ENCODE assay signal across 31 mouse cellular contexts in genomic region chr5:16461795-16462194, GRCm38 (mm10).
"Had no signal": no experiment of that assay in that cellular context is flagged by ENCODE, and none has a peak within 500 bp of the region (broad histone marks: within the 10 kb centered on the region; RNA-seq: fewer than 3 reads in every experiment).

No protein-coding gene starts in this region.

- H3K4me3 ChIP-seq: left cerebral cortex, adult 2 months; limb, embryonic 10.5 days; limb, embryonic 12.5 days; limb, embryonic 13.5 days; limb, embryonic 15.5 days; liver, embryonic 12.5 days; liver, embryonic 13.5 days; liver, embryonic 15.5 days; lung, embryonic 15.5 days; megakaryocyte, embryonic 14.5 days; midbrain, embryonic 10.5 days; midbrain, embryonic 12.5 days; midbrain, embryonic 13.5 days; midbrain, embryonic 15.5 days; myocyte; neural tube, embryonic 12.5 days had no signal

- H3K27ac ChIP-seq: left cerebral cortex, adult 2 months; limb, embryonic 10.5 days; limb, embryonic 12.5 days; limb, embryonic 13.5 days; limb, embryonic 15.5 days; liver, embryonic 12.5 days; liver, embryonic 13.5 days; liver, embryonic 14.5 days; liver, embryonic 15.5 days; lung, embryonic 15.5 days; macrophage; midbrain, embryonic 10.5 days; midbrain, embryonic 12.5 days; midbrain, embryonic 13.5 days; midbrain, embryonic 15.5 days; neural tube, embryonic 12.5 days had no signal

- H3K4me1 ChIP-seq: limb, embryonic 10.5 days; limb, embryonic 12.5 days; limb, embryonic 13.5 days; limb, embryonic 15.5 days; liver, embryonic 12.5 days; liver, embryonic 13.5 days; lung, embryonic 15.5 days; midbrain, embryonic 10.5 days; midbrain, embryonic 12.5 days; midbrain, embryonic 13.5 days; midbrain, embryonic 15.5 days; neural tube, embryonic 12.5 days had no signal

- H3K36me3 ChIP-seq: limb, embryonic 10.5 days; limb, embryonic 12.5 days; limb, embryonic 13.5 days; limb, embryonic 15.5 days; liver, embryonic 12.5 days; liver, embryonic 13.5 days; liver, embryonic 15.5 days; lung, embryonic 15.5 days; midbrain, embryonic 10.5 days; midbrain, embryonic 12.5 days; midbrain, embryonic 13.5 days; midbrain, embryonic 15.5 days; neural tube, embryonic 12.5 days had no signal

- DNase-seq: left cerebral cortex, postnatal 4 days; liver; liver, embryonic 13.5 days; liver, postnatal 0 days; lung, adult 18-20 months; lung, adult 2 months; lung, embryonic 14.5 days; lung, postnatal 10 days; lung, postnatal 14 days; lung, postnatal 36 days; lung, postnatal 4 days; midbrain, embryonic 14.5 days had no signal

- ATAC-seq: liver, embryonic 12.5 days; liver, postnatal 0 days; lung, postnatal 0 days; midbrain, embryonic 13.5 days; midbrain, embryonic 15.5 days; midbrain, embryonic 16.5 days had no signal

- H3K27me3 ChIP-seq: limb, embryonic 12.5 days; limb, embryonic 13.5 days; limb, embryonic 15.5 days; liver, embryonic 12.5 days; liver, embryonic 13.5 days; liver, embryonic 15.5 days; lung, embryonic 15.5 days; megakaryocyte, embryonic 14.5 days; midbrain, embryonic 12.5 days; midbrain, embryonic 13.5 days; midbrain, embryonic 15.5 days; neural tube, embryonic 12.5 days had no signal
